Mouse (Mus musculus): ENCODE measurements around the gene Parp16. TPM values are rescaled to one million over a fixed set of nuclear protein-coding genes. Genes with fewer than 3 reads are reported as not detected.
"Not testable (repeated sequence)": the region's sequence is repeated elsewhere in the genome, so short reads cannot be mapped to it uniquely, and the experiment has no call there.

The Parp16 gene
- total RNA-seq, 2 experiments from 2014 or later, result 6.6 to 8.1 TPM

- no peak for DNase-seq
Measured at GRCm38 (mm10) chr9:65208293-65209179, 13.4 kb downstream of the Parp16 start.

- no peak for DNase-seq
Measured at GRCm38 (mm10) chr9:65211598-65211997, 16.4 kb downstream of the Parp16 start.

DNA sequence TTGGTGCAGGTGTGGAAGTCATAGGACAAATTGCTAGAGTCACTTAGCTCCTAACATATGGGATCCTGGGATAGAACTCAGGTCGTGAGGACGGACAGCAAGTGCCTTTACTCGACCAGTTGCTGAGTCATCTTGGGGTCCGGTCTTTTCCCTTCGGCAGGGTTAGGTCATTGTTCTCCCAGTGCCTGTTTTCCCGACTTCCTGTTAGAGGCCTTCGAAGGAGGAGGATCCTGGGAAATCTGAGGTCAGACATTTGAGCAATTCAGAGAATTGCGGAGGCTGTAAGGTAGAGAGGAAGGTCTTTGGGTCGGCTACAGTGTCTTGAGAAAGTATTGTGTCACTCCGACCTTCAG is 19.2 kb downstream of the Parp16 start:
- no peak for DNase-seq

DNA sequence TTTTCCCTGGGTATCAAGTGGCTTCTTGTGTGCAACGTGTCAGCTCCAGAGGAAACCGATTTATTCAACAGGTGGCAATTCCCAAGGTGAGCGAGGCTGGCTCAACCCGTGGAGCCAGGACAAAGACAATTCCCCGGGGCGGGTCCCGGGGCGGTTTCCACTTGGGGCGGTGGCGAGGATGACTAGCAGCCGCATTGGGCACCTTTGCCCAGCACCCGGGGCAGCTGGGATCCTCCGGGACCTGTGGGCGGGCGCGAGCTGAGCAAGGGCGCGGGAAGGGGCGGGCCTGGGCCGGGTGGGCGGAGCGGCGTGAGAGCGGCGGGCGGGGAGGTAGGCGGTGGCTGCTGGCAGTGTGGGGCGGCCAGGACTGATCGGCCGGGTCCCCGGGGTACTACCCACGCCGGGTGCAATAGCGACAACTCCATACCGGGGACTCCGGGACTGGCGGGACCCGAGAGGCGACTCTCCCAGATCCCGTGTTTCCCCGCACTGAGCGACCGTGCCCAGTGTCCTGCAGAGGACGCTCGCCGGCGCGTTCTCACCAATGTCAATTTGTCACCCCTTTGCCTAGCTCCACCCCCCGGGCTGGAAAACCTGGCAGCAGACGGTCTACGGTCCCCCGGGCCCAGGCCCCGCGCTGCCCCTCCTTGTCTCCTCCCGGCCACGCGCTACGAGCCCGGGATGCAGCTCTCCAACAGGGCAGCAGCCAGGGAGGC is 19.8 kb downstream of the Parp16 start:
- DNase-seq, result peak; percentile 89

GRCm38 (mm10) chr9:65215494-65216126 is 20.5 kb downstream of the Parp16 start:
- no peak for DNase-seq

DNA sequence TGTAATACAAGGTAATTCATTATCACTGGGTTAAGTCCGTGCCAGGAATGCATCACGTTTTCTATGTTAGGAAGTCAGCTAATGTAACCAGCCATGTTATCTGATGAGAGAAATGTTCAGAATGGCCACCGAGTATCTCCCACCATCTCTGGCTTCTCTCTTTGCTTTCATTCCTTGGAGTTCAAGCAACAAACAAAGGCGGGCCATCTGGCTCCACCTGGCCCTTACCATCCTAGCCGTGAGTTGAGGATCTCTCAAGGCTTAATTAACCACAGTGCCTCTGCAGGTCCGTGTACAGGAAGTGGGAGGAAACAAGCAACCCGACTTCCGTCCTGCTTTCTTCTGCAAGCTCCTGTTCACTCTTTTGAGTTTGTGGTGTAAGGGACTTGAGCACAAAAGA is 21.8 kb downstream of the Parp16 start:
- DNase-seq, result no peak

GRCm38 (mm10) chr9:65217661-65218060 is 22.5 kb downstream of the Parp16 start:
- DNase-seq, result no peak

DNA sequence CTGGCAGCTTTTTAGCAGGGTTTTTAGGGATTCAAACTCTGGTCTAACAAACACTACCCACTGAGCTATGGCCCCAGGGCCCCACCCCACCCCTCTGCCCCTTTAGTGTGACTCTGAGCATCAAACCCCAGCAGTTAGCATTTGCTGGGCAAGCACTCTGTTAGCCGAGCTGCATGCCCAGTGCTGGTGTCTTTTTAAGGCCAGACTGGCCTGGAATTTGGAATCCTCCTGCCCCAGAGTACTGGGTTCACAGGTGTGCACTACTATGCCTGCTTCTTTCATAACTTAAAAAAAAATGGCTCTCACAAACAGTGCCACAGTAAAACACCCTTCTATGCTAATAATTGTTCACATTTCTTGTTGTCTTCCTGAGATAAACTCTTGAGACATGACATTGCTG is 23.8 kb downstream of the Parp16 start:
- no peak for DNase-seq

GRCm38 (mm10) chr9:65220398-65220797 is 25.2 kb downstream of the Parp16 start:
- DNase-seq, result not testable (repeated sequence)

DNA sequence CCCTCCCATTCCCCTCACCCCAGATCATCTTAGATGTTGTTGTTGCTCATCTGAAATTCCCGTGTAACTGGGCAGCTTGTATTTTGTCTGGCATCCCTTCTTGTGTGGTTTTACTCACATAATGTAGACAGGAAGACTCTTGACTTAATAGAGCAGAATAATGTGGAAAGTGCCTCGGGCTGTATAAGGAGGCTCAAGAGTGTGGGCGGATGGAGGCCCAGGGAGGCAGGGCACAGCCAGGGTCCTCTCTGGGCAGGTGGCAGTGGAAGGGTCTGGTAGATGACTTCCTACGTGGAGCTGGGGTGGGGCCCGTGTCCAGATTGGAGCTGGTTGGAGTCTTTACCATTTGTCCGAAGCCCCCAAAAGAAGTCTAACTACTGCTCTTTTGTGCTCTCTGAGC is 28.8 kb downstream of the Parp16 start:
- no peak for DNase-seq

- DNase-seq, result peak; percentile 48
Measured at GRCm38 (mm10) chr9:65225795-65226194, 30.6 kb downstream of the Parp16 start.

DNA sequence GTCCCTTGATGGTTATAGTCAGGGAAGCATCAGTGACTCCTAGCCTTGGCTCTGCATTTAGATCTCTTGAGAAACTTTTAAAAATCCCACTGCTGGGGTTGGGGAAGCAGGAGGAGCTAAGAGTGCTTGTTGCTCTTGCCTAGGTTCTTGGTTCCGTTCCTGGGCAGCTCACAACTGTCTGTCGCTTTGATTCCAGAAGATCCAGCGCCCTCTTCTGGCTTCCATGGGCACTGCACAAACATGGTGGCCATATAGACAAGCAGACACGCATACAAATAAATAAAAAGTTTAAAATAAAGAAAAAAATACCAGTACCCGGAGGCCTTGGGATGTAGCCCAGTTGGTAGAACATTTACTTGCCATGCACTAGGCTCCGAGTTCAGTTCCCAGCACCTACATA is 35.1 kb downstream of the Parp16 start:
- DNase-seq, result no peak

- DNase-seq, result no peak
Measured at GRCm38 (mm10) chr9:65231284-65231683, 36.1 kb downstream of the Parp16 start.

DNA sequence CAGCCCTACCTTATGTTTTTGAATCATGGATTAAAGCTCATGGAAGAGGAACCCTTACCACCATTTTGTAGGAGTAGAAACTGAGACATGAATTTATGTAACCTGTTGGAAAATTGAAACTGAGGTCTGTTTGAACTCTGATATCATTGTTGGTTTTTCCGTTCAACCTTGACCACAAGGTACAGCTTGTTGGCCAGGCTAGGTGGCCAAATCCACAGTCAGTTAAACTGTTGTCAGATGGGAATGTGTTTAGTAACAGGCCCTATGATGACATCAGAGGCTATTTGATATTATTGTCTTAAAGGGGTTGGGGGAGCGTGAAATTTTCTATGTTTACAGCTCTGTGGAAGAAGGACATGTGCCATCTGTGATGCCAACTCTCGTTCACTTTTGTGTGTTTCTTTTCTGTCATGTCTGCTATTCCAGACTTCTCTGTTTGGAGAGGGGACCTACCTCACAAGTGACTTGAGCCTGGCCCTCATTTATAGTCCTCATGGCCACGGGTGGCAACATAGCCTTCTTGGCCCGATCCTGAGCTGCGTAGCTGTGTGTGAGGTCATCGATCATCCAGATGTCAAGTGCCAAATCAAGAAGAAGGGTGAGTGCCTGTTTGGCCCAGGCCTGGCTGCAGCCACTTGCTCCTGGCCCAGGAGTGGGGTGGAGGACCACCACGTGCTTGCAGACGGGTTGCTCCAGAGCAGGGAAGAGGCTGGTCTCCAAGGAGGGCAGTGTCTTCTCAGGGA is 38.3 kb downstream of the Parp16 start:
- no peak for DNase-seq

DNA sequence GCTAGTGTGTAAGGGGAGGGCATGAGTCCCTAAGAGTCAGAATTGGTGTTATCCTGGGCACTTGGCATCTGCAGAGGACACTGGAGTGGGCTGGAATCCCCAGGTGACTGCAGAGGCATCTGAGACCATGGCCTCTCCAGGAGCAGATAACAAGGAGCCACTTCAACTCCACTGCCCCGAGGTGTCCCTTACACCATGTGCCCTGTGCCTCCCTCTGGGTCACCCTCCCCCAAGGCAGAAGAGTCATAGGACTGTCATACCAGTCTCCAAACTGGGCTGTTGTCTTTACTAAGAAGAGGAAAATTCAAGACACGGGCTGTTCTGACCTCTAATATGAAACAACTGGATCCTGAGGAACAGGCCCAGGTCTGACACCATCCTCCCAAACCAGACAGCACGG is 39.6 kb downstream of the Parp16 start:
- no peak for DNase-seq

DNA sequence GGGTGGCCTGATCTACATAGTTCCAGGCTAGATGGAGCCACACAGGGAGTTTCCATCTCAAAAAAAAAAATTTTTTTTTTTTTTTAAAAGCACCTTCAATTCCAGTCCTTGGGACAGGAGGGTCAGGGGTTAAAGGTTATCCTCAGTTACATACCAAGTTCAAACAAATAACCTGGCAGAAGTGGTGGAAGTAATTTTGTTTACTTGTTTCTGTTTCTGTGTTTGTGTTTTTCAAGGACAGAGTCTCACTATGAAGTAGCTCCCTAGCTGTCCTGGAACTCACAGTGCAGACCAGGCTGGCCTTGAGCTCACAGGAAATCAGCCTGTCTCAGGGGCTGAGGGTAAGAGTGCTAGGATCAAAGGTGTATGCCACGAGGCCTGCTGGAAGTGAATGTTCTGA is 40.4 kb downstream of the Parp16 start:
- no peak for DNase-seq

GRCm38 (mm10) chr9:65237616-65238015 is 42.5 kb downstream of the Parp16 start:
- DNase-seq, result no peak

GRCm38 (mm10) chr9:65238191-65238760 is 43.1 kb downstream of the Parp16 start:
- DNase-seq, result no peak

DNA sequence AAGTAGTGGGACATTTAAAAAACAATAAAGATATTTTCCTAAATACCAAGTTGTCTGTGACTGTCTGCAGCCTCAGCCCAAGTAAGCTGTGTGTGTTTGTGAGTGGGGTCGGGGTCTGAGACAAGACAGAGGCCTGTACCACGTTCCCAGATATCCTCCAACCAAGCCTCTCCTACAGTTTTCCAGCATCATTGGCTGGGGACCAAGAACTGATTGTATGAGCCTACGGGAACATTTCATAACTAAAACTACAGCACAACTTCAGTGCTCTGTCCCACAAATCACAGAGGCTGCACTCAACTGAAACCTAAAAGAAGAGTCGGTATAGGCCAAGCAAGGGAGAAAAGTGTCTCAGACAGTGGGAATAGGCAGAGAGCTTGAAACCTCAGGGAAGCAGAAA is 44.0 kb downstream of the Parp16 start:
- no peak for DNase-seq

DNA sequence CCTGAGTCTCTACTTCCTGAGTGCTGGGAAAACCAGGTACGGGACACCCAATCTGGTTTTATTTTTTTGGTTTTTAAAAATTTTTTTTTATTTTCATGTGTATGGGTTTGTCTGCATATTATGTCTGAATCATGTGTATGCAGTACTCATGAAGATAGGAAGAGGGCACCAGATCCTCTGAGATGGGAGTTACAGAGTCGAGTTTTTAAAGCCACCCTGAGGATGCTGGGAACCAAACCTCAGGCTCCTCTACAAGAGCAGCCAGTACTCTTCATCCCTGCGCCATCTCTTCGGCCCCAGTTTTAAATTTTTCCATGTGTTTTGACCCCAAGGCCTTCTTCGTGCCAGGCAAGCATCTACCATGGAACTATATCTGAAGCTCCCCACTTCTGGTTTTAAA is 44.6 kb downstream of the Parp16 start:
- no peak for DNase-seq

DNA sequence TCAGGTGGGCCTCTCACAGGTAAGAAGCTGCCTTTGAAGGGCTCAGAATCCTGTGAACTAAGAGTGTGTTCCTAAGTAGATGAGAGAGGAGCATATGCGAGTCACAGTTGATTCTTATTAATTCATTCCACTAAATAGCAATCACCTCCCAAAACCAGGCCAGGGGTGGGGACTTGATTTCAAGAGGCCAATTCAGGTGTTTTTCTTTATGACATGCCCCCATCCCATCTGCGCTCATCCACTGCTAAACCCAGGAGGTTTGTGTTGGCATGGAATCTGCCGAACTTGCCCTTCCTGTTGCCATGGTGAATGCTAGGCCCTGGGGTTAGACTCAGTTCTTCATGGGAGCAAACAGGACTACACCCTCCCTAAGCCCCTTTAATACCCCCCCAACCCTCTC is 45.4 kb downstream of the Parp16 start:
- DNase-seq, result no peak

DNA sequence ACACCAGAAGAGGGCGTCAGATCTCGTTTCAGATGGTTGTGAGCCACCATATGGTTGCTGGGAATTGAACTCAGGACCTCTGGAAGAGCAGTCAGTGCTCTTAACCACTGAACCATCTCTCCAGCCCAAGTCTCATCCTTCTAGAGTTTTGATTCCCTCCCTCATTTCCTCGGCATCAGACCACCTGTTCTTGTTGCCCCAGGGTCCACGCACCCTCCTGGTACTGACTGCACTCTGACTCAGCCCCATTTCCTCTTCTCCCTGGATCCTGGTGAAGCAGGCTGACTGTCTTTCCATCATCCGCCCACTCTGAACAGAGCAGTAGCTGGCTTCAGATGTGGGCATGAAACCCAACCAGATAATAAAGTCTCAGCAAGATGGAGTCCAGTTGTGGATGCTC is 46.8 kb downstream of the Parp16 start:
- no peak for DNase-seq

All from gastrocnemius, postnatal 10 days (tissue).